Mouse (Mus musculus) cortical plate, adult 2 months (tissue): ENCODE measurements around the gene Scamp2. TPM values are rescaled to one million over a fixed set of nuclear protein-coding genes. Genes with fewer than 3 reads are reported as not detected.

Experiments used
- H3K27ac ChIP-seq: fragments of 200-500 bp; 2 replicates; pipeline ENCODE4 v1.5.1; 2012; ENCODE audit warnings: low read length, control low read depth, inconsistent platforms; ENCODE audit not compliant: insufficient read depth
- H3K4me1 ChIP-seq: fragments of 200-500 bp; 2 replicates; pipeline ENCODE4 v1.6.1; 2011; ENCODE audit warnings: low read length; ENCODE audit not compliant: control insufficient read depth, insufficient read depth
- H3K4me3 ChIP-seq: fragments of 200-500 bp; 2 replicates; pipeline ENCODE4 v1.5.1; 2011; ENCODE audit warnings: mild to moderate bottlenecking, low read length, control low read depth; ENCODE audit not compliant: insufficient read depth
- CTCF ChIP-seq: fragments of 200-500 bp; IDR thresholded peaks from 2 replicates; pipeline ENCODE4 v1.5.1; 2011; ENCODE audit warnings: mild to moderate bottlenecking, control low read depth, low read length; ENCODE audit not compliant: insufficient read depth; ENCODE audit errors: extremely low read depth
- POLR2A ChIP-seq: fragments of 200-500 bp; IDR thresholded peaks from 2 replicates; pipeline ENCODE4 v1.6.1; 2011; ENCODE audit warnings: mild to moderate bottlenecking, low read length, control low read depth; ENCODE audit not compliant: insufficient read depth; ENCODE audit errors: extremely low read depth
- polyA plus RNA-seq: library from polyadenylated mRNA; depleted of rRNA; stranded (reverse); fragments of >200 nt; gene quantifications from 2 replicates; pipeline ENCODE4 v1.2.3, GENCODE M21; 2012; rRNA removed

Scamp2 gene
- polyA plus RNA-seq: 41.7 and 45.2 TPM in 2 replicates

DNA sequence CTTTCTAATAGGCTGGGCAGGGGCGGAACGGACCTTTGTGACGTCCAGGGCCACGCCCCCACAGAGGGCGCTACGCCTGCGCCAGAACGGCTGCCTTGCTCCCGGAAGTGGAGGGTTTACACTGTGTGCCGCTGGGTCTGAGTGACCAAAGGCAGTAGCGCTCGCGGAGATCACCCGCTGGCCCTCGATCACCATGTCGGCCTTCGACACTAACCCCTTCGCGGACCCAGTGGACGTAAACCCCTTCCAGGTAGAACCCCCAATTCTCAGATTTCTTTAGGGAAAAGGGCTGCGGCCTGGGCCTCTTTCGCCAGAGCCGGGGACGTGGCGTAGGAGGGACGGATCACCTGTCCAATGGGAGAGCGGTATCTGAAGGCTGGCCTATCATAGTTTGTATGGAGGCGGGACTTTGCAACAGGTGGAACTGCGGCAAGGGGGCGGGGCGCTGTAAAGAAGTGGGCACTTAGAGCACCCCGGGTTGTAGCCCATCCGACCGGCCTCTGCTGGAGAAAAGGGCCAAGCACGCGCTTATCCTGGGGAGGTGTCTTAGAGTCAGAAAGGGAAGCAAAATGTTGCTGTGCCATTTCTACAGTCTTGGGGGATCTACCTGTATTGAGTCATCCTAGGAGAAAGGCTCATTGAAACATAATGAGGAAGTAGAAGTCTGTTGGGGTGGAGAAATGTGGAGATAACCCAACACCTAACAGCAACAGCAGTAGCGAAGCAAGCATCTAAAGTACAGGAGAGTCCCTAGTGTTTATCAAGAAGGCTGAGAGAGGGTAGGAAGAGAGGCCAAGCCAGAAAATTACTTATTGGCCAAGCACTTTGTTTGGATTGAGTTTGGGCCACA is at the start of gene Scamp2:
TSS of gene Scamp2 (plus strand) at position 83 of the 850 bp plus-strand sequence.
- TF ChIP-seq CTCF (no peak), POLR2A (peak; percentile 86)
- Histone ChIP-seq H3K4me1 (peaks cover 9% of the 10 kb centered on the region; the same call in 1 of the 2 replicates), H3K27ac (peak within 1 kb of the TSS; percentile 69), H3K4me3 (peak within 1 kb of the TSS; percentile 59)

DNA sequence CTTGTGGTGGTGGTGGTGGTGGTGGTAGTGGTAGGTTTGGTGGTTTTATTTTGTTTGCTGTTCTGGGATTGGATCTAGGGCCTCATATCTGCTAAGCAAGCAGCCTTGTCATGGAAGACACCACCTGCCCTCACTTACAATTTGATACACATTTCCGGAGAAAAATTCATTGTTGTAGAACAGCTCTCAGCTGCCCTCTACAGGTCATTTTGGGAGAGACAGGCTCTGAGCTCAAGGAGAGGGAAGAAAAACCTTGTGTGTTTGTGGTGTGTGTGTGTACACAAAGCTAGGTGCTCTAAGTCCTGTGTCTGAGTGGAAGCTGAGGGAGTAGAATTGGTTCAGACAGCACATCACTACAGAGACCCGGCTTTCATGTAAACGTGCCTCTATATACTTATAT is 43.6 kb upstream of the Scamp2 start:
- no peak overlapping the region for H3K4me3 ChIP-seq
- peaks cover 1% of the 10 kb centered on the region; the same call in 1 of the 2 replicates for H3K4me1 ChIP-seq
- no peak overlapping the region for H3K27ac ChIP-seq
- TF ChIP-seq CTCF: peak; percentile 82
- no peak for TF ChIP-seq POLR2A

- peaks cover 3% of the 10 kb centered on the region; the same call in 1 of the 2 replicates for H3K4me1 ChIP-seq
- peak overlapping the region; percentile 85 for H3K4me3 ChIP-seq
- peak overlapping the region; percentile 92 for H3K27ac ChIP-seq
- no peak for TF ChIP-seq POLR2A
- no peak for TF ChIP-seq CTCF
These were observed 40.2 kb upstream of the Scamp2 start for GRCm38 (mm10) chr9:57520375-57521055.

GRCm38 (mm10) chr9:57521056-57521911 is 39.5 kb upstream of the Scamp2 start, which contains the start of gene Cox5a:
Cox5a (plus strand) TSS chr9:57521274.
- Histone ChIP-seq H3K27ac (peak within 1 kb of the TSS; percentile 99), H3K4me1 (peaks cover 5% of the 10 kb centered on the region; the same call in 1 of the 2 replicates), H3K4me3 (peak within 1 kb of the TSS; percentile 85)
- TF ChIP-seq POLR2A (peak; percentile 91), CTCF (no peak)

GRCm38 (mm10) chr9:57522114-57522860 is 38.5 kb upstream of the Scamp2 start:
- TF ChIP-seq POLR2A (no peak), CTCF (no peak)
- Histone ChIP-seq H3K27ac (0 out of 2 replicates have a peak overlapping the region, but pooled peaks have one; percentile 99), H3K4me3 (peak overlapping the region; percentile 85), H3K4me1 (peaks cover 5% of the 10 kb centered on the region; the same call in 1 of the 2 replicates)

- TF ChIP-seq POLR2A: no peak
- TF ChIP-seq CTCF: no peak
- H3K4me3 ChIP-seq: peak overlapping the region; percentile 85; the same call in 1 of the 2 replicates
- H3K4me1 ChIP-seq: peaks cover 5% of the 10 kb centered on the region; the same call in 1 of the 2 replicates
- no peak overlapping the region for H3K27ac ChIP-seq
These were observed 37.9 kb upstream of the Scamp2 start for GRCm38 (mm10) chr9:57522861-57523246.

DNA sequence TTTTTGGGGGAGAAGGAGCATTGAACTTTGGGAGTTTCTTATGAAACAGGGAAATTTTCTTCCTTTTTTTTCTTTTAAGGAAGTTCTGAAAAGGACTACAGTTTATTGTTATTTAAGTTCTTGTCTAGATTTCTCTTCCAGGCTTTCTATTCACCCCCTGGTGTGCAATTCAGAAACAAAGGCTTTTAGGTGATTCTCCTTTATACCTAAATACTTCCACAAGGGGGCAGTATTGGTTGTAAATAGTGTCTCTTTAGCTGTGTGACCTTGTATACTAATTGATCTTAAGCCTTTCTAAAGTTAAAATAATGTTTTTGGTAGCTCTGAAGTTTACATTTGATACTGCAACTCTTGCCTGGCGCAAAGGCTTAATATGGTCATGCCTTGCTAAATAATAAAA is 37.0 kb upstream of the Scamp2 start:
- Histone ChIP-seq H3K27ac (no peak overlapping the region), H3K4me3 (no peak overlapping the region; the same call in 1 of the 2 replicates), H3K4me1 (peaks cover 5% of the 10 kb centered on the region; the same call in 1 of the 2 replicates)
- TF ChIP-seq CTCF (no peak), POLR2A (no peak)

DNA sequence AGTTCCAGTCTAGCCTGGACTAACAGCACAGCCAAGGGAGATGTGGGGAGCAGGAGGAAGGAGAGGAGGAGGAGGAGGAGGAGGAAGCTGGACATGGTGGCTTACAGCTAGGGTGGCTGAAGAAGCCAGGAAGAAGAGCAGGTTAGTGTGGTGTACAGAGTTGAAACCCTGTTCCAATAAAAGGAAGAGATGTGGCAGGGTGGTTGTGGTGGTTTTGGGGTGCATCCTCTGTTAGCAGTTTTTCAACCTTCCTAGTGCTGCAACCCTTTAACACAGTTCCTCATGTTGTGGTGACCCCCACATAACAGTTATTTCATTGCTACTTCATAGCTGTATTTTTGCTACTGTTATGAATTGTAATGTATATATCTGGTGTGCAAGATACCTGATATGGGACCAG is 36.3 kb upstream of the Scamp2 start:
- Histone ChIP-seq H3K4me1 (peaks cover 5% of the 10 kb centered on the region; the same call in 1 of the 2 replicates), H3K27ac (no peak overlapping the region)

DNA sequence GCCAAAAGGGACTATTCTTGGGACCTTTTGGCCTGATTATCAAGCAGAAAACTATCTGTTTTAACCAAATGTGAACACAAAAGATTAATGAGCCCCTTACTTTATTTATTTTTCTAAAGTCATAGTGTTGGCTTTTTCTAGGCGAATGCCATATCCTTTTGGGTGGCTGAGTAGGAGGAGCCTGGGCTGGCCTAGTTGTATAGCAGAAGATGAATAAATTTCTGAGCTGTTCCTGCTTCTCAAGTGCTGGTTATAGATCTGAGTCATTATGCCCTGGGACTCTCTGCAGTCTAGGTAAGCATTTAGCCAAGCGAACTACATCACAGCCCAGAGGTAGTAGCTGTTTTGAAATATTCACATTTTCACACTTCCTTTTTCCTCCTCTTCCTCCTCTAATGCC is 35.2 kb upstream of the Scamp2 start:
- H3K4me3 ChIP-seq: no peak overlapping the region
- H3K27ac ChIP-seq: no peak overlapping the region
- H3K4me1 ChIP-seq: peaks cover 5% of the 10 kb centered on the region; the same call in 1 of the 2 replicates
- TF ChIP-seq POLR2A (no peak), CTCF (no peak)

More for the DNA sequence above, 36.3 kb upstream of the Scamp2 start:
- TF ChIP-seq POLR2A: no peak
- TF ChIP-seq CTCF: no peak
- H3K4me3 ChIP-seq: no peak overlapping the region
